Mouse (Mus musculus) CD4-positive, CD25-positive, alpha-beta regulatory T cell, adult 2 months (primary cell): ENCODE data around the gene Nme6.
A peak's percentile ranks its signal among the peaks of the same experiment; 100 is the strongest.
"Not testable (repeated sequence)": the region's sequence is repeated elsewhere in the genome, so short reads cannot be mapped to it uniquely, and the experiment has no call there.

ENCODE experiments used
- DNase-seq: peaks from one replicate; pipeline ENCODE4 v3.0.0-alpha.2; 2012; ENCODE audit warnings: low read depth, low spot score

The Nme6 gene

GRCm38 (mm10) chr9:109832391-109833087 lies at the start of gene Nme6:
Nme6 (plus strand) TSS chr9:109832749.
- DNase-seq = peak; percentile 90

- not testable (repeated sequence) for DNase-seq
These were observed 42.0 kb upstream of the Nme6 start, which contains the start of gene Fbxw27 for GRCm38 (mm10) chr9:109790570-109790969. Fbxw27 (minus strand) TSS chr9:109790670.

GRCm38 (mm10) chr9:109795221-109795620 lies 37.3 kb upstream of the Nme6 start:
- DNase-seq = no peak

- no peak for DNase-seq
These were observed 36.7 kb upstream of the Nme6 start for GRCm38 (mm10) chr9:109795811-109796210.

- peak; percentile 50 for DNase-seq
These were observed 34.5 kb upstream of the Nme6 start for GRCm38 (mm10) chr9:109798051-109798450.

- not testable (repeated sequence) for DNase-seq
These were observed 27.0 kb upstream of the Nme6 start for GRCm38 (mm10) chr9:109805596-109805995.

GRCm38 (mm10) chr9:109806260-109806659 lies 26.3 kb upstream of the Nme6 start:
- DNase-seq = no peak

GRCm38 (mm10) chr9:109806695-109807293 lies 25.8 kb upstream of the Nme6 start:
- DNase-seq = no peak

- DNase-seq = no peak
These were observed 24.7 kb upstream of the Nme6 start for GRCm38 (mm10) chr9:109807898-109808297.

- no peak for DNase-seq
These were observed 20.6 kb upstream of the Nme6 start, which contains the start of gene Spink8 for GRCm38 (mm10) chr9:109811980-109812379. Spink8 (plus strand) TSS chr9:109812280.

GRCm38 (mm10) chr9:109813424-109813823 lies 19.1 kb upstream of the Nme6 start:
- no peak for DNase-seq

GRCm38 (mm10) chr9:109816341-109816740 lies 16.2 kb upstream of the Nme6 start:
- no peak for DNase-seq

GRCm38 (mm10) chr9:109825739-109826138 lies 6.8 kb upstream of the Nme6 start:
- no peak for DNase-seq

- DNase-seq = no peak
These were observed 6.4 kb upstream of the Nme6 start for GRCm38 (mm10) chr9:109826181-109826580.

GRCm38 (mm10) chr9:109833088-109833412 lies 501 bp downstream of the Nme6 start:
- DNase-seq = no peak

- no peak for DNase-seq
These were observed 16.8 kb downstream of the Nme6 start, which contains the start of gene Camp for GRCm38 (mm10) chr9:109849312-109849758. Camp (minus strand) TSS chr9:109849617.

- DNase-seq = no peak
These were observed 17.6 kb downstream of the Nme6 start for GRCm38 (mm10) chr9:109850099-109850498.

- DNase-seq = no peak
These were observed 21.8 kb downstream of the Nme6 start for GRCm38 (mm10) chr9:109854341-109854740.

GRCm38 (mm10) chr9:109855947-109856346 lies 23.4 kb downstream of the Nme6 start:
- no peak for DNase-seq

GRCm38 (mm10) chr9:109862397-109863044 lies 30.0 kb downstream of the Nme6 start:
- DNase-seq = peak; percentile 83

- peak; percentile 14 for DNase-seq
These were observed 30.5 kb downstream of the Nme6 start for GRCm38 (mm10) chr9:109863085-109863484.

- DNase-seq = no peak
These were observed 33.7 kb downstream of the Nme6 start for GRCm38 (mm10) chr9:109866218-109866617.
